Mouse (Mus musculus) urinary bladder, adult 2 months (tissue): ENCODE measurements around the gene Elovl2. TPM values are rescaled to one million over a fixed set of nuclear protein-coding genes. Genes with fewer than 3 reads are reported as not detected.
"Not testable (repeated sequence)": the region's sequence is repeated elsewhere in the genome, so short reads cannot be mapped to it uniquely, and the experiment has no call there.

Source experiments
- DNase-seq: peaks from one replicate; pipeline ENCODE4 v3.0.0; 2022; ENCODE audit warnings: low spot score
- polyA plus RNA-seq: library from polyadenylated mRNA; depleted of rRNA; stranded (reverse); fragments of >200 nt; gene quantifications from 2 replicates; pipeline ENCODE4 v1.2.3, GENCODE M21; 2012

Gene Elovl2
- polyA plus RNA-seq, 1 experiment, result 0.07 TPM

GRCm38 (mm10) chr13:41235181-41235580 is 15.0 kb upstream of the Elovl2 start:
- DNase-seq, result no peak

- no peak for DNase-seq
These were observed 13.0 kb upstream of the Elovl2 start for GRCm38 (mm10) chr13:41233241-41233640.

GRCm38 (mm10) chr13:41232209-41232608 is 12.0 kb upstream of the Elovl2 start:
- no peak for DNase-seq

- no peak for DNase-seq
These were observed 11.3 kb upstream of the Elovl2 start for GRCm38 (mm10) chr13:41231389-41231983.

GRCm38 (mm10) chr13:41230256-41230655 is 10.1 kb upstream of the Elovl2 start:
- DNase-seq, result no peak

- DNase-seq, result no peak
These were observed 7.9 kb upstream of the Elovl2 start for GRCm38 (mm10) chr13:41228060-41228459.

GRCm38 (mm10) chr13:41226513-41226912 is 6.3 kb upstream of the Elovl2 start:
- no peak for DNase-seq

GRCm38 (mm10) chr13:41219687-41220303 is 410 bp downstream of the Elovl2 start:
- DNase-seq, result no peak

GRCm38 (mm10) chr13:41219056-41219455 is 1.1 kb downstream of the Elovl2 start:
- DNase-seq, result no peak

- DNase-seq, result no peak
These were observed 4.0 kb downstream of the Elovl2 start for GRCm38 (mm10) chr13:41216236-41216635.

- no peak for DNase-seq
These were observed 4.5 kb downstream of the Elovl2 start for GRCm38 (mm10) chr13:41215669-41216068.

- DNase-seq, result no peak
These were observed 7.5 kb downstream of the Elovl2 start for GRCm38 (mm10) chr13:41212558-41213322.

GRCm38 (mm10) chr13:41211276-41211675 is 8.9 kb downstream of the Elovl2 start:
- no peak for DNase-seq

- DNase-seq, result no peak
These were observed 14.0 kb downstream of the Elovl2 start for GRCm38 (mm10) chr13:41206241-41206640.

GRCm38 (mm10) chr13:41205568-41205967 is 14.6 kb downstream of the Elovl2 start:
- not testable (repeated sequence) for DNase-seq

- no peak for DNase-seq
These were observed 16.5 kb downstream of the Elovl2 start for GRCm38 (mm10) chr13:41203691-41204090.

- no peak for DNase-seq
These were observed 16.9 kb downstream of the Elovl2 start for GRCm38 (mm10) chr13:41203289-41203688.

- no peak for DNase-seq
These were observed 19.3 kb downstream of the Elovl2 start for GRCm38 (mm10) chr13:41200861-41201260.

GRCm38 (mm10) chr13:41195640-41196333 is 24.4 kb downstream of the Elovl2 start:
- DNase-seq, result no peak

- DNase-seq, result no peak
These were observed 32.3 kb downstream of the Elovl2 start for GRCm38 (mm10) chr13:41187886-41188285.

- DNase-seq, result no peak
These were observed 61.8 kb downstream of the Elovl2 start for GRCm38 (mm10) chr13:41158426-41158825.

- DNase-seq, result no peak
These were observed 67.1 kb downstream of the Elovl2 start for GRCm38 (mm10) chr13:41153146-41153545.
